Mouse (Mus musculus): ENCODE results near the gene Rps6ka5. TPM values are rescaled to one million over a fixed set of nuclear protein-coding genes. Genes with fewer than 3 reads are reported as not detected.
A peak's percentile ranks its signal among the peaks of the same experiment; 100 is the strongest.

Rps6ka5 gene
- 10 to 100 TPM in 2 of 4 experiments, 1 to 10 TPM in 2; 7.5 to 16.9 (median 10.2) TPM for total RNA-seq (2022)

GRCm38 (mm10) chr12:100726651-100727050 is at the start of gene Rps6ka5:
Rps6ka5 (minus strand) TSS chr12:100726983.
- DNase-seq (ENCODE audit: low spot score in 2 of 2) = no peak

GRCm38 (mm10) chr12:100775911-100776581 is 49.3 kb upstream of the Rps6ka5 start:
- DNase-seq (ENCODE audit: low spot score in 2 of 2) = no peak

- DNase-seq (ENCODE audit: low spot score in 2 of 2) = no peak
Measured at GRCm38 (mm10) chr12:100775291-100775690, 48.5 kb upstream of the Rps6ka5 start.

GRCm38 (mm10) chr12:100774756-100775155 is 48.0 kb upstream of the Rps6ka5 start:
- peak; percentile 28 to 34 for DNase-seq (ENCODE audit: low spot score in 2 of 2)

- peak; percentile 46 to 58 for DNase-seq (ENCODE audit: low spot score in 2 of 2)
Measured at GRCm38 (mm10) chr12:100772230-100772984, 45.6 kb upstream of the Rps6ka5 start.

GRCm38 (mm10) chr12:100770765-100771164 is 44.0 kb upstream of the Rps6ka5 start:
- no peak for DNase-seq (ENCODE audit: low spot score in 2 of 2)

GRCm38 (mm10) chr12:100769871-100770270 is 43.1 kb upstream of the Rps6ka5 start:
- DNase-seq (ENCODE audit: low spot score in 2 of 2) = no peak

- no peak for DNase-seq (ENCODE audit: low spot score in 2 of 2)
Measured at GRCm38 (mm10) chr12:100764329-100765018, 37.7 kb upstream of the Rps6ka5 start.

- DNase-seq (ENCODE audit: low spot score in 2 of 2) = no peak
Measured at GRCm38 (mm10) chr12:100762663-100763425, 36.1 kb upstream of the Rps6ka5 start.

GRCm38 (mm10) chr12:100757427-100757826 is 30.6 kb upstream of the Rps6ka5 start:
- no peak for DNase-seq (ENCODE audit: low spot score in 2 of 2)

GRCm38 (mm10) chr12:100753716-100754115 is 26.9 kb upstream of the Rps6ka5 start:
- DNase-seq (ENCODE audit: low spot score in 2 of 2) = no peak

- no peak for DNase-seq (ENCODE audit: low spot score in 2 of 2)
Measured at GRCm38 (mm10) chr12:100752977-100753376, 26.2 kb upstream of the Rps6ka5 start.

- DNase-seq (ENCODE audit: low spot score in 2 of 2) = no peak
Measured at GRCm38 (mm10) chr12:100742468-100742867, 15.7 kb upstream of the Rps6ka5 start.

- DNase-seq (ENCODE audit: low spot score in 2 of 2) = no peak
Measured at GRCm38 (mm10) chr12:100740313-100740712, 13.5 kb upstream of the Rps6ka5 start.

- no peak for DNase-seq (ENCODE audit: low spot score in 2 of 2)
Measured at GRCm38 (mm10) chr12:100739011-100739570, 12.3 kb upstream of the Rps6ka5 start.

GRCm38 (mm10) chr12:100738498-100738897 is 11.7 kb upstream of the Rps6ka5 start:
- no peak for DNase-seq (ENCODE audit: low spot score in 2 of 2)

- no peak for DNase-seq (ENCODE audit: low spot score in 2 of 2)
Measured at GRCm38 (mm10) chr12:100735581-100735980, 8.8 kb upstream of the Rps6ka5 start.

GRCm38 (mm10) chr12:100735156-100735555 is 8.4 kb upstream of the Rps6ka5 start:
- DNase-seq (ENCODE audit: low spot score in 2 of 2) = no peak

- no peak for DNase-seq (ENCODE audit: low spot score in 2 of 2)
Measured at GRCm38 (mm10) chr12:100728646-100729485, 2.1 kb upstream of the Rps6ka5 start.

GRCm38 (mm10) chr12:100727891-100728290 is 1.1 kb upstream of the Rps6ka5 start:
- DNase-seq (ENCODE audit: low spot score in 2 of 2) = no peak
